Mouse (Mus musculus) left cerebral cortex, adult 8-10 months (tissue): ENCODE data around the gene Tubb2a. TPM values are rescaled to one million over a fixed set of nuclear protein-coding genes. Genes with fewer than 3 reads are reported as not detected.

Experiments used
- DNase-seq, 2 experiments: peaks; one replicate each; pipeline ENCODE4 v3.0.0; 2022; ENCODE audit warnings: low spot score in 2 of 2
- total RNA-seq, 4 experiments: library from RNA; stranded (reverse); gene quantifications; 2 replicates each; pipeline ENCODE4 v1.2.4; 2022

Gene Tubb2a
- total RNA-seq: 100 to 1,000 TPM; 633 to 733 (median 691) TPM

GRCm38 (mm10) chr13:34077492-34078271, at the start of gene Tubb2a:
TSS of gene Tubb2a (minus strand) at chr13:34078007.
- peak; percentile 85 to 89 for DNase-seq

DNA sequence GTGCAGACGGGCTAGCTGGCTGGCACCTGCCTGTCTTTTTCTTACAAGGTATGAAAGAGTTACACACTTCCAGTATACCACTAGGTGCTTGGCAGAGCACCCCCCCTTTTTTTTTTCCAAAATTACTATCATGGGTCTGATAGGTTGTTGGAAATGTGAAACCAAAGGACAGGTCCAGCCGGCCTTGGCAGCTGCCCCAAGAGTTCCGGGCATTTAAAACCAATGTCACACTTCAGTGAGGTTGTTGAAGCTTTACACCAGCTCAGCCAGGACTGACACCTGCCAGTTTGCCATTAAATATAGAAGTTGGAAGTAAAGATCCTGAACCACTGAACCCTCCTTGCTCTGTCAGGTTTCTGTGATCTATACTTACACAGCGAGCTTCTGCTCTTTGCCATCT, 47.9 kb upstream of the Tubb2a start:
- no peak for DNase-seq

- DNase-seq: no peak
Measured at GRCm38 (mm10) chr13:34120536-34120935, 42.7 kb upstream of the Tubb2a start.

DNA sequence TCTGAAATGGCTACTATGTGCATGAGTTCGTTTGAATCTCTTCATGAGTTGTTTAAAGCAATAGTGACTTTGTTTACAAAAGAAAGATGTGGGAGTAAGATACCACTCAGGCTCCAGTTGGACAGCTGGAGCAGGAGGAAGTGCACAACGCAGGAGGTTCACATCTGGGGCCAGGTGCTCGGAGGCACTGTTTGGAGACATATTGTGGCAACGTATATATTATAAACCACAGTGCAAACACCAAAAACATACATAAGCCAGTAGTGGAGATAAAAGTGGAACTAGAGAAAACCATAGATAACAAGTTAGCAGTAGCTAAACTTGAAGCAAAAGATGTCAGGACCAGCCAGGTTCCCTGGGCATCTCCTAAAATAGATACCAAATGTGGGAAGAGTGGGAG, 41.6 kb upstream of the Tubb2a start:
- DNase-seq: no peak

GRCm38 (mm10) chr13:34118816-34119215, 41.0 kb upstream of the Tubb2a start:
- DNase-seq: no peak

- DNase-seq: no peak
Measured at GRCm38 (mm10) chr13:34116508-34116907, 38.7 kb upstream of the Tubb2a start.

- no peak for DNase-seq
Measured at GRCm38 (mm10) chr13:34114654-34115053, 36.8 kb upstream of the Tubb2a start.

DNA sequence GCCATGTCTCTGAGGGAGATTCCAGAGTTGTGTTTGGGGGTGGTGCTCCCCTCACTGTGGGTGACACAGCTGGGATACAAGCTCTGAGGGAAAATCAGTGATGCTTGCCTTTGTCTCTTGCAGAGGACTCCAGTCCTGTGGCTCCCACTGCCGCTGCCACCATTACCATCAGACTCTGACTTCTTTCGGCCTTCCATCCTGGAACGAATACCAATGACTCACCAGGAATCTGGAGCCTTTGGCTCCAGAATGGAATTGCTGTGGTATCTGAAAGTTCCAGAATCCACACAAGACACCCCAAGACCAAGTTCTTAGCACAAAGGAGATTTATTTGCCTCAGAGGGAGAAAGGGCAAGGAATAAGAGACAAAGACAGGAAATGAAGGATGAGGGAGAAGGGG, 35.3 kb upstream of the Tubb2a start:
- DNase-seq: no peak

GRCm38 (mm10) chr13:34112369-34113081, 34.7 kb upstream of the Tubb2a start:
- no peak for DNase-seq

DNA sequence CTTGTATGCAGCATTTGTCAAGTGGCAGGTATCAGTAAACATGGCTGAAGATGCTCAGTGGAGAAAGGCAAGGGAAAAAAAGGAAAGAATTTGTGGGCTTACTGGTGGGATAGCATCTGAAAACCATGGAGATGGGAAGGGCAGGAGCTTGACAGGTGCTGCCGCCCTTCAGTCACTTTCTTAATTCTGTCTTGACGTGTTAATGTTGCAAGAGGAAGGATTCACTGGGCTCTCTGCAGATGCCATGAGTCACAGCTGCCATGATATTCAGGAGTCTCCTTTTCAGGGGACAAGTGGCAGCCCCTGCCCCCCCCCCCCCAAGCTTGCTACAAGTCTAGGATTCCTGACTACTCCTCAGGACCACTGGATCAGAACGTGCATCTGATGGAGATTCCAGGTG, 34.1 kb upstream of the Tubb2a start:
- no peak for DNase-seq

DNA sequence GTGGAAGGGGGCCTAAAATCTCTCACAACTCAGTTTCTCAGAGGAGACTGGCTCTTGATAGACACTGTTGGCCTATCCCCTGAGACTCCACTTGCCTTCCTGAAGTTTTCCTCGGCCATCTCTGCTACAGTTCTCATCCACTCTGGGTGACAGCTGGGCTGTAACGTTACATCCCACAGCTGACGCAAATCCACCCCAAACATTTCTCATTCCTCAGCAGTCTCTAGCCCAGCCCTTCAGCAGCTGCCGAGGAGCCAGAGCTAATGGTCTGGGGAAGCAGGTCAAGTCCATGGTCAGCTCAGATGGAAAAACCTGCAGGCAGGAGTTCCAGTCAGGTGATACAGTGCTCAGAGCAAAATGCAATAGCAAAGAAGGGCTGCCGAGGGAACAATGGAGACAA, 33.2 kb upstream of the Tubb2a start:
- no peak for DNase-seq

GRCm38 (mm10) chr13:34109677-34110058, 31.9 kb upstream of the Tubb2a start:
- no peak for DNase-seq

GRCm38 (mm10) chr13:34109035-34109676, 31.3 kb upstream of the Tubb2a start:
- DNase-seq: no peak

DNA sequence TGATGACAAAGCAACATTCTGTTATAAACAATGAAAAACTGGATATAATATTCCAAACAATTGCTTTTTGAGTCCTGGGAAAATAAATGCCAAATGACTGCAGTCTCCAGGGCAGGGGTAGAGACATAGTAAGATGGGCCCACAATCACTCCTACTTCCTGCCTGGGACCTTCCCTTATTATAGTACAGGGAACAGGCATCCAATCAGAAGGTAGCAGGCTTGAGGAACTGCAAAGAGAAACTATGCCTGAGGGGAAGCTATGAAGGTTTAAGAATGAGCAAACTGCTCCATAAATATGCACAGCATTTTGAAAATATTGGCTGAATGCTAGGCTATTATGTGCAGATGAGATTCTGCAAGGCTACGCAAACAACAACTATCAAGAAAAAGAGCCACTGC, 29.2 kb upstream of the Tubb2a start:
- DNase-seq: no peak

- DNase-seq: no peak
Measured at GRCm38 (mm10) chr13:34106256-34106655, 28.4 kb upstream of the Tubb2a start.

GRCm38 (mm10) chr13:34105364-34105763, 27.6 kb upstream of the Tubb2a start:
- no peak for DNase-seq

DNA sequence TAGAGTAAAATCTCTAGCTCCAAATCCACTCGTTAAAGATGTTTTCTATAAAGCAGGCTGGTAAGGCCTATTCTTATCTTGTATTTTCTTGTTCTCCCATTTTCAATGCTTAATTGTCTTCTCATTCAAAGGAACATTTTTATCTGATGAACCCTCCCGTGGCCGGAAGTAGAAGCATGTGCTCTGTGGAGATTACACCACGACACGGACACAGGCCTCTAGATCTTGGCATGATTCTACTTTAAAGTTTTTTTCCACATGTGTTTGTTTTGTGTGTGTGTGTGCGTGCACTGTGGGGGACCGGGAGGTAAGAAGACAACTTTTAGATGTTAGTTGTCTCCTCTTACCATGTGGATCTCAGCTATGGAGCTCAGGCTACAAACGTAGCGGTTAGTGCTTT, 24.1 kb upstream of the Tubb2a start:
- DNase-seq: no peak

DNA sequence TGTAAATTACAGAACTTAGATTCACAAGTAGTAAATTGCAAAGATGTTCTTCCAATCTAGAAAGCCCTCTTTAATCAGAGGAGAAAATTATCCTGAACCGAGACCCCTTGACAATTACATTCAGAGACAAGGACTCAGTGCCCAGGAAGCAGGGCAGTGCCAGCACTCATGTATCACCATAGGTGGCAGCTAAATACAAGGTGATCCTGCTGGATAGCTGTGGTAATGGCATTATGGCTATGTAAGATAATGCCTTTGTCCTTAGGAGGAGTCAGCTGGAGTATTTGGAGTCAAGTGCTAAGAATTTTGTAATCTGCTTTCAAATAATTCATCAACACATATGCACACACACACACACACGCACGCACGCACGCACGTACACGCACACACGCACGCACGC, 23.4 kb upstream of the Tubb2a start:
- no peak for DNase-seq

DNA sequence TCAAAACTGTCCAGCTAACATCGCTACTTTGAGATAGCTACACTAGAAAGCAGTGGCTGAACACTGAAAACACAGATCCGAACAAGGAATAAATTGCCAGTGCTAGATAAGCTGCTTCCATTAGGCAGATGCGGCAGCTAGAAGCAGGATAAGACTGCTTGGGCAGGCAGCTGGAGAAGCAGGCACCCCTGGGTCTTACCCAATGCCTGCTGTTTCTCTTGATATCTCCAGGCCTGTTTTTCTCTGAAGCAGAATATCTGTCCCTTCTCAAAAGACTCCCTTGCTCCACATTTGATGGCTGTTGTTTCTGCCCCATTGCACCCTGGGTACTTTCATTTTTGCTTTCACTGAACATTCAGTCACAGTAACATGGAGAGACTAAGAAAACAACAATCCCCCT, 22.9 kb upstream of the Tubb2a start:
- no peak for DNase-seq

GRCm38 (mm10) chr13:34097086-34097485, 19.3 kb upstream of the Tubb2a start:
- DNase-seq: no peak

- DNase-seq: peak in 1 of 2 experiments; percentile 29
Measured at GRCm38 (mm10) chr13:34096455-34096854, 18.6 kb upstream of the Tubb2a start.
